Mouse (Mus musculus): ENCODE data around the gene Ccdc17. TPM values are rescaled to one million over a fixed set of nuclear protein-coding genes. Genes with fewer than 3 reads are reported as not detected.
A peak's percentile ranks its signal among the peaks of the same experiment; 100 is the strongest.

The Ccdc17 gene
- total and polyA plus RNA-seq, 2 experiments from 2014 or later = 0.57 to 3.1 TPM

DNA sequence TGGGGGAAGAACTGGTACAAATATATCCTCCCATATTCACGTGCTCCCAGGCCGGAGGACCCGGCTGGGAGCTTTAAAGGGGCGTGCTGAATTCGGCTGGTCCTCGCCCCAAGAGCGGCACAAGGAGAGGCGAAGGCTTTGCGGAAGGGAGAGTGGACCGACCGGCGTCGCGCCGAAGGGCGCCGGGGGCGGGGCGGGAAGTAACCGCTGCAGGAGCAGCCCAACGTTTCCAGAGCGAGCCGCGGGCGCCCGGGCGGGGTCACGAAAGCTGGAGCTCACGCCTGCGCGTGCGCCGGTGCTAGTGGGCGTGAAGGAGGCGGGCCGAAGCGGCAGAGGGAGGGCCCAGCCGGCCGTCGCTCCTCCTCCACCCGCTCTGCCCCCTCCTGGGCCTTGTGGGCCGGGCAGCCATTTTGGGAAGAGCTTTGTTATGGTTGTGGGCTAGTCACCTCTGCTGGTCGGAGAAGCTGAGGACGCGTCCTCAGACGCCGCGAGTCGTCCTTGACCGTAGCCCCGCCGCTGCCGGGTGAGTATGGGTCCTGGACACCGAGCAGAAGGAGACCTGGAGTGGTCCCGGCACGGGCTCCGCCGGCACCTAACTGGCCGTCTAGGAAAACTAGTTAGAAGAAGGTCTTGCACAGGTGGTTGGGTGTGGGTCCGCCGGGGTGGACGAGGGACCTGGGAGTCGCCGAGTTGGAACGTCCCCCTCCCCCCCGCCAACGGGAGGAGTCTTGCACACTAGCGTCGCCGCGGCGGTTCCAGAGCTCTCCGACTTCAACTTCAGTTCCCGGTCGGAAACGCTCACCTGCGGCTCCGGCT, 38.9 kb upstream of the Ccdc17 start, which contains the start of gene Gpbp1l1:
Gene Gpbp1l1, plus strand, starts transcription at position 353 of the 816 bp plus-strand sequence.
- Histone ChIP-seq H3K4me1 (ENCODE audit: control insufficient read depth, insufficient read depth) (peaks cover 15% of the 10 kb centered on the region), H3K4me2 (ENCODE audit: low read depth, low read length) (peak within 1 kb of the TSS; percentile 81), H3K27ac (ENCODE audit: low read depth) (peak within 1 kb of the TSS; percentile 99), H3K4me3 (ENCODE audit: low read depth, low read length) (peak within 1 kb of the TSS; percentile 99), H3K9ac (replicated peaks; ENCODE audit: low read depth, low read length) (peak within 1 kb of the TSS; percentile 91), H3K36me3 (replicated peaks; ENCODE audit: control insufficient read depth, insufficient read depth, low read length) (peaks cover 16% of the 10 kb centered on the region), H3K27me3 (ENCODE audit: control insufficient read depth, insufficient read depth, low read length) (no peaks in the 10 kb centered on the region), H3K9me3 (replicated peaks; ENCODE audit: control insufficient read depth, low read length) (no peaks in the 10 kb centered on the region)
- under 1% methylated on average over 78 of the region's 78 CpGs for WGBS
- peak; percentile 41 for TF ChIP-seq CTCF (IDR thresholded peaks at IDR 0.05; ENCODE audit: low read depth)
- TF ChIP-seq EP300 (IDR thresholded peaks at IDR 0.05; ENCODE audit: low read depth) = no peak; the same call in 1 of the 2 replicates
- DNase-seq (ENCODE audit: low spot score) (peak; percentile 97), ATAC-seq (ENCODE audit: insufficient read depth, low read depth) (peak; percentile 97)

DNA sequence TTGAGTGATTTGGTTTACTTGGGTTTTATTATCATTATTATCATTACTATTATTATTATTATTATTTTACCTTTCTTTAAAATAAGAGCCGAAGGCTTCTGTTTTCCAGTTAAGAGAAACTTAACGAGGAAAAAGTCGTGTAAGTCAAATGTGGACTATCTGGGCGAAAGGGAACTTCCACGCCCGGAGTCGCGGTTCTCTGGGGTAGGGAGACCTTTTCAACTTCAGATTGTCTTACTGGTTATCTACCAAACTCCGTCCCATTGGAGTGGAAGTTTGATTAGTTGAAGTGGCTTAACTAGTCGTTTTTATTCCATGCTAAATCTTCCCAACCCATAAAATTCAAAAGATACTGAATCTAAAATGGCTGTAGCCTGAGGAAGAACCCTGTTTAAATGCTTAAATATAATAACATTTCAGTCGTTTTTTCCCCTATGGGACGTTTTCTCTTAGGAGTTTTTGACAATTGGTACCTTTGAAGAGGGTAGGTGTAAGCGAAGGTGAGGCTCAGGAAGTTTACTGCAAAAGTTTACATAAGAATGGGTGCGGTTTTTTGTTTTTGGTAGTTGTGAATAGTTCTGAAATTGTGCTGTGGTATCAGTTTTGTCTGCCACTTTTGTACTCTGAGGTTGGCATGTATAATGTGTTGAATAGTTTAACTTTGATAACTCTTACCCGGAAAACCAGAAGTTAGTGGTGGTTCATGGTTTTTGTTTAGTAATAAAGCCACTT, 38.1 kb upstream of the Ccdc17 start:
- H3K27me3 ChIP-seq (ENCODE audit: control insufficient read depth, insufficient read depth, low read length) = no peaks in the 10 kb centered on the region
- H3K4me2 ChIP-seq (ENCODE audit: low read depth, low read length) = peak overlapping the region; percentile 81
- no peak for ATAC-seq (ENCODE audit: insufficient read depth, low read depth)
- H3K27ac ChIP-seq (ENCODE audit: low read depth) = peak overlapping the region; percentile 99
- H3K4me3 ChIP-seq (ENCODE audit: low read depth, low read length) = peak overlapping the region; percentile 99
- H3K36me3 ChIP-seq (replicated peaks; ENCODE audit: control insufficient read depth, insufficient read depth, low read length) = peaks cover 9% of the 10 kb centered on the region
- H3K9ac ChIP-seq (replicated peaks; ENCODE audit: low read depth, low read length) = peak overlapping the region; percentile 91
- peak; percentile 30 for DNase-seq (ENCODE audit: low spot score)
- no peaks in the 10 kb centered on the region for H3K9me3 ChIP-seq (replicated peaks; ENCODE audit: control insufficient read depth, low read length)
- H3K4me1 ChIP-seq (ENCODE audit: control insufficient read depth, insufficient read depth) = peaks cover 15% of the 10 kb centered on the region
- WGBS = 1% methylated on average over 15 of the region's 15 CpGs
- TF ChIP-seq CTCF (IDR thresholded peaks at IDR 0.05; ENCODE audit: low read depth) = no peak
- no peak for TF ChIP-seq EP300 (IDR thresholded peaks at IDR 0.05; ENCODE audit: low read depth)

DNA sequence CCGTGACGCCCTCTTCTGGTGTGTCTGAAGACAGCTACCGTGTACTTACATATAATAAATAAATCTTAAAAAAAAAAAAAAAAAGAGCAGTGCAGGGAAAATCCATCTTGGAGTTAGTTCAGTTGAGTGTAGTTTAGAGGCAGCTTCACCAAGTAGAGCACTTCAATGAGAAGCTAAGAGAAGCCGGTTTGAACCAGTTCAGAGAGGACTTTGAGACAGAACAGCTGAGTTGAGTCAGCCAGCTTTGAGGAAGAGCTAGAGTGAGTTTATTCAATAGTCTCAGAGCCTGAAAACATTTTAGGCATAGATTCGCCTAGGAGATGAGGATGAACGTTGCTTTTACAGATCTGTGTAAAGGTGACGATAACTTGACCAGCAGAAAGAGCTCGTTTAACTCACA, 661 bp upstream of the Ccdc17 start:
- H3K4me2 ChIP-seq (ENCODE audit: low read depth, low read length) = no peak overlapping the region
- no peaks in the 10 kb centered on the region for H3K9me3 ChIP-seq (replicated peaks; ENCODE audit: control insufficient read depth, low read length)
- H3K27me3 ChIP-seq (ENCODE audit: control insufficient read depth, insufficient read depth, low read length) = no peaks in the 10 kb centered on the region
- H3K4me3 ChIP-seq (ENCODE audit: low read depth, low read length) = no peak overlapping the region
- H3K4me1 ChIP-seq (ENCODE audit: control insufficient read depth, insufficient read depth) = peaks cover 13% of the 10 kb centered on the region
- 78% methylated on average over 8 of the region's 8 CpGs for WGBS
- no peak for TF ChIP-seq EP300 (IDR thresholded peaks at IDR 0.05; ENCODE audit: low read depth)
- TF ChIP-seq CTCF (IDR thresholded peaks at IDR 0.05; ENCODE audit: low read depth) = no peak
- no peak overlapping the region for H3K9ac ChIP-seq (replicated peaks; ENCODE audit: low read depth, low read length)
- peaks cover 45% of the 10 kb centered on the region for H3K36me3 ChIP-seq (replicated peaks; ENCODE audit: control insufficient read depth, insufficient read depth, low read length)
- ATAC-seq (ENCODE audit: insufficient read depth, low read depth) = no peak
- no peak for DNase-seq (ENCODE audit: low spot score)
- no peak overlapping the region for H3K27ac ChIP-seq (ENCODE audit: low read depth)

DNA sequence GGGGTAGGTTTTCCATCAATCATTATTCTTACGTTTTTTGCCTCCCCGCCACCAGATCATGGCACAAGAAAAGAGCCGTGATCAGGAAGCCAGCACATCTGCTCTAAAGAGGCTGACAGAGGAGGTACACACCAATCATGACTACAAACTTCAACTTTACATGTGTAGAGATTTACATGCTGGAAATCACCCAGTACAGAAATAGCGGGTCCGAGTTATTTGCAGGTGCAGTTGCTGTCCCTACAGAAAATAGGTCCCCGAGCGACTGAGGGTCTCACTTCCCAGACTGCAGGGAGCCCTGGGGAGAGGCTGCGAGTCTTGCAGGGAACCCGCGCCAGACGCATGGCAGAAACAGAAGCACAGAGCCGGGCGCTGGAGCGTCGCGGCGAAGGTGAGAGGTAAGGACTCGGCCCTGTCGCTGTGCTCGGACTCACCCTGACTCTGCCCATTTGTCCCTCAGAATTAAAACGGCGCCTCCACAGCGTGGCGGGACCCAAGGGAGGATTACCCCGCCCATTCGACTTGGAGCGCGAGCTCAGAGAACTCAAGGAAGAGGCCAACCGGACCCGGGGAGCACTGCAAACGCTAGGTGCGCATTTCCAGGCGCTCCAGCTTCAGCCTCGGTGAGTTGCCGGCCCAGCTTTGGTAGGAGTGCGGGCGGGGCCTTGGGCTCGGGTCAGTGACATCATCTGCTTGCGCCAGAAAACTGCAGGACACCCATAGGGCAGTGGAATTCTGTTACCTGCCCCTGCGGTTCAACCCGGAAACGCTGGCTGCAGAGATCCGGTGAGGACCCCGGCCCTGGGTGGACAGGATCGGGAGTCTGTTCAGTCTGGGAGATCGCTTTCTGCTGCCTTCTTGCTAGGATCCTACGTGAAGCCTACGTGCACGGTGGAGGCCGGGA, 776 bp downstream of the Ccdc17 start:
- WGBS = 1% methylated on average over 50 of the region's 50 CpGs
- peak overlapping the region; percentile 95 for H3K4me2 ChIP-seq (ENCODE audit: low read depth, low read length)
- no peak for TF ChIP-seq EP300 (IDR thresholded peaks at IDR 0.05; ENCODE audit: low read depth)
- TF ChIP-seq CTCF (IDR thresholded peaks at IDR 0.05; ENCODE audit: low read depth) = 0 out of 2 replicates have a peak, but pooled peaks have one; percentile 2
- ATAC-seq (ENCODE audit: insufficient read depth, low read depth) = peak; percentile 97
- no peaks in the 10 kb centered on the region for H3K9me3 ChIP-seq (replicated peaks; ENCODE audit: control insufficient read depth, low read length)
- H3K4me1 ChIP-seq (ENCODE audit: control insufficient read depth, insufficient read depth) = peaks cover 13% of the 10 kb centered on the region
- H3K36me3 ChIP-seq (replicated peaks; ENCODE audit: control insufficient read depth, insufficient read depth, low read length) = peaks cover 44% of the 10 kb centered on the region
- H3K27me3 ChIP-seq (ENCODE audit: control insufficient read depth, insufficient read depth, low read length) = no peaks in the 10 kb centered on the region
- peak; percentile 93 for DNase-seq (ENCODE audit: low spot score)
- peak overlapping the region; percentile 68 for H3K4me3 ChIP-seq (ENCODE audit: low read depth, low read length)
- H3K27ac ChIP-seq (ENCODE audit: low read depth) = peak overlapping the region; percentile 83
- H3K9ac ChIP-seq (replicated peaks; ENCODE audit: low read depth, low read length) = peak overlapping the region; percentile 79

DNA sequence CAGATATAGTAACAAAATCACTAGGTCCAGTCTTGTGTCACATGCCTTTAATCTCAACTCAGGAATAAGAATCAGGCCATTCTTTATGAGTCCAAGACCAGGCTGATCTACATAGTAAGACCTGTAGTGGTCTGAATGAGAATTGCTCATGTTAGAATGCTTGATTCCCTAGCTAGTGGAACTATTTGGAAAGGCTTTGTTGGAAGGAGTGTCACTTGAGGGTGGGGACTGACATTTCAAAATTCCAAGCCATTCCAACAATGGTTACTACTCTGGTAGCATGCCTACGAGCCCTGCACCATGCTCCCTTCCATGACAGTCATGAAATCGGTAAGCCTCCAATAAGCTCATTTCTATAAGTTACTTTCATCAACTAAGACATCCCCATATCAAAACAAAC, 16.2 kb downstream of the Ccdc17 start:
- peaks cover 56% of the 10 kb centered on the region for H3K36me3 ChIP-seq (replicated peaks; ENCODE audit: control insufficient read depth, insufficient read depth, low read length)
- no peak for TF ChIP-seq EP300 (IDR thresholded peaks at IDR 0.05; ENCODE audit: low read depth)
- no peak for TF ChIP-seq CTCF (IDR thresholded peaks at IDR 0.05; ENCODE audit: low read depth)
- H3K4me1 ChIP-seq (ENCODE audit: control insufficient read depth, insufficient read depth) = no peaks in the 10 kb centered on the region
- no peaks in the 10 kb centered on the region for H3K27me3 ChIP-seq (ENCODE audit: control insufficient read depth, insufficient read depth, low read length)
- 90% methylated on average over 2 of the region's 2 CpGs for WGBS
- no peak for ATAC-seq (ENCODE audit: insufficient read depth, low read depth)
- no peak overlapping the region for H3K4me3 ChIP-seq (ENCODE audit: low read depth, low read length)
- H3K4me2 ChIP-seq (ENCODE audit: low read depth, low read length) = no peak overlapping the region
- no peak for DNase-seq (ENCODE audit: low spot score)
- H3K27ac ChIP-seq (ENCODE audit: low read depth) = no peak overlapping the region
- H3K9me3 ChIP-seq (replicated peaks; ENCODE audit: control insufficient read depth, low read length) = no peaks in the 10 kb centered on the region
- no peak overlapping the region for H3K9ac ChIP-seq (replicated peaks; ENCODE audit: low read depth, low read length)

Data from heart, postnatal 0 days (tissue).